Mouse (Mus musculus) olfactory bulb, adult 2 months (tissue): Measurements from ENCODE around the gene Upp2.

Experiments used
- CTCF ChIP-seq: fragments of 200-500 bp; IDR thresholded peaks from 2 replicates; pipeline ENCODE4 v1.5.1; 2012; ENCODE audit warnings: low read depth, mild to moderate bottlenecking, low read length, moderate library complexity; ENCODE audit not compliant: insufficient read depth
- POLR2A ChIP-seq: fragments of 200-500 bp; IDR thresholded peaks from 2 replicates; pipeline ENCODE4 v1.6.1; 2012; ENCODE audit warnings: mild to moderate bottlenecking, low read depth, low read length, moderate library complexity; ENCODE audit not compliant: insufficient read depth

DNA sequence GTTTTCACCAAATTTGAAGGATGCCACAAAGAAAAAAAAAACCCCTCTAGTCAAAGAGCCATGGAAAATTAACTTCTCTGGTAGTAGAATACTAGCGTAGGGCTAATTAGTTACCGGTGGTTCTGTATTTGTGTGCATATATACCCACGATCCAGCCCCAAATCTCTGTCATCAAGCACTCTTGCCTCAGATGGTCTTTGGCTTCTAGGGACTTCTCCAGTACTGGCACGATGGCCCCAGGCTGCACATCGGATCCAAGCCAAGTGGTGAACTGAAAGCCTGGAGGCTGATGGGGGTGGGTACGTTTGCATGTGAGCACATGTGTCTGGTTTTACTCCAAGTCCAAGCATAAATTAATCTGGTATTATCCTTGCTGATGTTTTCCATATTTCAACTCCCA is 88.1 kb downstream of the Upp2 start:
- TF ChIP-seq POLR2A = no peak
- TF ChIP-seq CTCF = no peak
